Mouse (Mus musculus) liver (tissue): Measurements from ENCODE around the gene Vamp8.

Source experiments
- DNase-seq: peaks from one replicate; pipeline ENCODE4 v3.0.0-alpha.2; 2020; ENCODE audit warnings: mixed read lengths

Gene Vamp8

GRCm38 (mm10) chr6:72389941-72390771, at the start of gene Vamp8:
Gene Vamp8 (minus strand): TSS chr6:72390703.
- peak; percentile 85 for DNase-seq

- peak; percentile 92 for DNase-seq
These were observed 49.1 kb upstream of the Vamp8 start, which contains the start of gene Mat2a for GRCm38 (mm10) chr6:72439355-72440185. Gene Mat2a (minus strand): TSS chr6:72439558.

GRCm38 (mm10) chr6:72438862-72439354, 48.4 kb upstream of the Vamp8 start:
- DNase-seq: peak; percentile 87

GRCm38 (mm10) chr6:72438226-72438625, 47.7 kb upstream of the Vamp8 start:
- DNase-seq: no peak

GRCm38 (mm10) chr6:72432153-72432552, 41.6 kb upstream of the Vamp8 start:
- DNase-seq: no peak

GRCm38 (mm10) chr6:72430989-72431921, 40.8 kb upstream of the Vamp8 start:
- no peak for DNase-seq

GRCm38 (mm10) chr6:72429061-72429842, 38.7 kb upstream of the Vamp8 start:
- no peak for DNase-seq

GRCm38 (mm10) chr6:72428036-72428435, 37.5 kb upstream of the Vamp8 start:
- peak; percentile 76 for DNase-seq

- DNase-seq: no peak
These were observed 35.1 kb upstream of the Vamp8 start for GRCm38 (mm10) chr6:72425646-72426045.

GRCm38 (mm10) chr6:72420901-72421300, 30.4 kb upstream of the Vamp8 start:
- DNase-seq: no peak

GRCm38 (mm10) chr6:72419806-72420205, 29.3 kb upstream of the Vamp8 start:
- no peak for DNase-seq

- no peak for DNase-seq
These were observed 27.8 kb upstream of the Vamp8 start for GRCm38 (mm10) chr6:72418279-72418678.

GRCm38 (mm10) chr6:72415964-72416772, 25.7 kb upstream of the Vamp8 start:
- no peak for DNase-seq

GRCm38 (mm10) chr6:72415181-72415580, 24.7 kb upstream of the Vamp8 start:
- DNase-seq: no peak

GRCm38 (mm10) chr6:72414076-72414756, 23.7 kb upstream of the Vamp8 start, which contains the start of gene Ggcx:
Gene Ggcx (plus strand): TSS chr6:72414308.
- DNase-seq: peak; percentile 95

- DNase-seq: no peak
These were observed 20.0 kb upstream of the Vamp8 start for GRCm38 (mm10) chr6:72410518-72410917.

- no peak for DNase-seq
These were observed 19.5 kb upstream of the Vamp8 start for GRCm38 (mm10) chr6:72410003-72410402.

- DNase-seq: peak; percentile 79
These were observed 19.1 kb upstream of the Vamp8 start for GRCm38 (mm10) chr6:72409567-72409966.

- DNase-seq: peak; percentile 93
These were observed 16.6 kb upstream of the Vamp8 start for GRCm38 (mm10) chr6:72407119-72407518.

- no peak for DNase-seq
These were observed 14.9 kb upstream of the Vamp8 start for GRCm38 (mm10) chr6:72405356-72405755.
